Mouse (Mus musculus): ENCODE results near the gene Klhl29.

DNA sequence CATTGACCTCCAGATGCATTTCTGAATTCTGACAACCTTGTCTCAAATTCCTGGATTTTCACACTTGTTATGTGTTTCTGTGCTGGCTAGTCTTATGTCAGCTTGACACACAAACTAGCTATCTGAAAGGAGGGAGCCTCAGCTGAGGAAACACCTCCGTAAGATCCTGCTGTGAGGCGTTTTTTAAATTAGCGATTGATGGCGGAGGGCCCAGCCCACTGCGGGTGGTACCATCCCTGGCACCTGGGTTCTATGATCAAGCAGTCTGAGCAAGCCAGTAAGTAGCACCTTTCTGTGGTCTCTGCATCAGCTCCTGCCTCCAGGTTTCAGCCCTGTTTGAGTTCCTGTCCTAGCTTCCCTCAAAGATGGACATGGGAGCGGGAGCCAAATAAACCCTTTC, 131.6 kb downstream of the Klhl29 start:
- TF ChIP-seq CTCF (conservative IDR thresholded peaks at IDR 0.05; ENCODE audit: low read length): no peak
- no peak for TF ChIP-seq POU5F1 (IDR thresholded peaks at IDR 0.05; ENCODE audit: borderline replicate concordance, low read length)

All from E14TG2a.4 (cell line).